Mouse (Mus musculus): ENCODE measurements around the gene Asprv1.

Asprv1 gene

GRCm38 (mm10) chr6:86627946-86628345, at the start of gene Asprv1:
Asprv1 (plus strand) TSS chr6:86628164.
- DNase-seq (ENCODE audit: low spot score): no peak

- DNase-seq (ENCODE audit: low spot score): no peak
Observed at GRCm38 (mm10) chr6:86578396-86578795, 49.6 kb upstream of the Asprv1 start.

- no peak for DNase-seq (ENCODE audit: low spot score)
Observed at GRCm38 (mm10) chr6:86579066-86579784, 48.7 kb upstream of the Asprv1 start.

GRCm38 (mm10) chr6:86579926-86580325, 48.0 kb upstream of the Asprv1 start:
- DNase-seq (ENCODE audit: low spot score): no peak

- DNase-seq (ENCODE audit: low spot score): no peak
Observed at GRCm38 (mm10) chr6:86583141-86583540, 44.8 kb upstream of the Asprv1 start.

GRCm38 (mm10) chr6:86583601-86584215, 44.3 kb upstream of the Asprv1 start:
- no peak for DNase-seq (ENCODE audit: low spot score)

- DNase-seq (ENCODE audit: low spot score): peak; percentile 36
Observed at GRCm38 (mm10) chr6:86584296-86585015, 43.5 kb upstream of the Asprv1 start.

GRCm38 (mm10) chr6:86585070-86585600, 42.8 kb upstream of the Asprv1 start:
- peak; percentile 83 for DNase-seq (ENCODE audit: low spot score)

GRCm38 (mm10) chr6:86586070-86586469, 41.9 kb upstream of the Asprv1 start:
- DNase-seq (ENCODE audit: low spot score): no peak

- no peak for DNase-seq (ENCODE audit: low spot score)
Observed at GRCm38 (mm10) chr6:86588429-86588828, 39.5 kb upstream of the Asprv1 start.

- DNase-seq (ENCODE audit: low spot score): no peak
Observed at GRCm38 (mm10) chr6:86593146-86593897, 34.6 kb upstream of the Asprv1 start.

GRCm38 (mm10) chr6:86594636-86595035, 33.3 kb upstream of the Asprv1 start:
- DNase-seq (ENCODE audit: low spot score): peak; percentile 69

GRCm38 (mm10) chr6:86595865-86596440, 32.0 kb upstream of the Asprv1 start:
- no peak for DNase-seq (ENCODE audit: low spot score)

GRCm38 (mm10) chr6:86598742-86599193, 29.2 kb upstream of the Asprv1 start:
- DNase-seq (ENCODE audit: low spot score): no peak

GRCm38 (mm10) chr6:86599197-86599596, 28.8 kb upstream of the Asprv1 start:
- DNase-seq (ENCODE audit: low spot score): peak; percentile 68

GRCm38 (mm10) chr6:86599951-86600414, 28.0 kb upstream of the Asprv1 start:
- no peak for DNase-seq (ENCODE audit: low spot score)

GRCm38 (mm10) chr6:86605260-86605659, 22.7 kb upstream of the Asprv1 start:
- DNase-seq (ENCODE audit: low spot score): no peak

- DNase-seq (ENCODE audit: low spot score): no peak
Observed at GRCm38 (mm10) chr6:86606289-86606688, 21.7 kb upstream of the Asprv1 start.

- no peak for DNase-seq (ENCODE audit: low spot score)
Observed at GRCm38 (mm10) chr6:86607471-86607870, 20.5 kb upstream of the Asprv1 start.

GRCm38 (mm10) chr6:86609235-86609634, 18.7 kb upstream of the Asprv1 start:
- DNase-seq (ENCODE audit: low spot score): no peak

- DNase-seq (ENCODE audit: low spot score): no peak
Observed at GRCm38 (mm10) chr6:86610714-86611113, 17.2 kb upstream of the Asprv1 start.

Measured in testis, postnatal 14 days (tissue).